Mouse (Mus musculus): Measurements from ENCODE around the gene Nol10. TPM values are rescaled to one million over a fixed set of nuclear protein-coding genes. Genes with fewer than 3 reads are reported as not detected.

The Nol10 gene
- 31.5 TPM for polyA plus RNA-seq (2017; shearing (Covaris generic))

GRCm38 (mm10) chr12:17348048-17349036, at the start of gene Nol10:
Nol10 (plus strand) TSS chr12:17348458.

GRCm38 (mm10) chr12:17329259-17329658, 19.0 kb upstream of the Nol10 start, which contains the start of gene Atp6v1c2:
Atp6v1c2 (minus strand) TSS chr12:17329359.

Other genes with a start within 250 kb of the Nol10 start
- gene Kcnf1, start 171.6 kb upstream of the Nol10 start, polyA plus RNA-seq (2017; shearing (Covaris generic)) = 0.07 TPM
- gene Pdia6, start 81.9 kb upstream of the Nol10 start, polyA plus RNA-seq (2017; shearing (Covaris generic)) = 205 TPM
- 0.23 TPM for gene Atp6v1c2, start 19.1 kb upstream of the Nol10 start, polyA plus RNA-seq (2017; shearing (Covaris generic))
- gene Odc1, start 196.3 kb downstream of the Nol10 start, polyA plus RNA-seq (2017; shearing (Covaris generic)) = 19.8 TPM

Measured in inflammation-experienced regulatory T-cells, adult 16 weeks (primary cell).